Mouse (Mus musculus) central nervous system, embryonic 11.5 days (tissue): ENCODE measurements around the gene Tmem45b. TPM values are rescaled to one million over a fixed set of nuclear protein-coding genes. Genes with fewer than 3 reads are reported as not detected.

Source experiments
- polyA plus RNA-seq: library from polyadenylated mRNA; depleted of rRNA; stranded (reverse); fragments of >200 nt; gene quantifications from 2 replicates; pipeline ENCODE4 v1.2.3, GENCODE M21; 2012; rRNA removed

The Tmem45b gene
- 0.04 TPM in 1 of 2 replicates, not detected in the other for polyA plus RNA-seq

GRCm38 (mm10) chr9:31463692-31464474, at the start of gene Tmem45b:
Gene Tmem45b, minus strand, starts transcription at chr9:31464462.

GRCm38 (mm10) chr9:31385947-31386354, 78.3 kb downstream of the Tmem45b start, which contains the start of gene Nfrkb:
Gene Nfrkb, plus strand, starts transcription at chr9:31386192.

Other genes with a start within 250 kb of the Tmem45b start
- 22.4 and 22.8 TPM in 2 replicates for gene Prdm10, start 183.9 kb downstream of the Tmem45b start, polyA plus RNA-seq
- 21.7 and 30.1 TPM in 2 replicates for gene Nfrkb, start 78.3 kb downstream of the Tmem45b start, polyA plus RNA-seq